Mouse (Mus musculus): ENCODE results near the gene Cd19.

DNA sequence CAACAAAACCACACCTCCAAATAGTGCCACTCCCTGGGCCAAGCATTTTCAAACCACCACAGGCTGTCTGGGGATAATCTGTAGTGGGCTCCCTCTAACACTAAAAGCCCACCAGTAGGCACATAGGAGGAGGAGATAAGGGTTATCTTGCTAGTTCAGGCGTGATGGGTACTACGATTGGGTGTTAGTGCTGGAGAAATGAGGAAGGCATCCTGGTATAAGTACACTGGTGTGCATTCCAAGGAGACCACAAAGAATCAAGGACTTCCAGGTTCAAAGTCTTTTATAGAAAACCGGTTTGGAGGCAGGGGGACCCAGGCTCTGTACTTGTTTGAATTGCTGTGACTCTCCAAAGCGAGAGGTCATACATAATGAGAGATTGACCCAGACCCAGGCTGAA is 13.5 kb upstream of the Cd19 start:
- TF ChIP-seq TAL1 (IDR thresholded peaks at IDR 0.05; ENCODE audit: low read length) (peak; percentile 91), CTCF (IDR thresholded peaks at IDR 0.05 in 2 of 3, conservative IDR thresholded peaks at IDR 0.05 in 1 of 3; ENCODE audit: control insufficient read depth in 1 of 3, insufficient read depth in 1 of 3, low read depth in 2 of 3, low read length in 3 of 3, poor library complexity in 1 of 3, severe bottlenecking in 1 of 3) (no peak), GATA1 (IDR thresholded peaks at IDR 0.05; ENCODE audit: low read depth, low read length) (peak; percentile 97), HCFC1 (IDR thresholded peaks at IDR 0.05; ENCODE audit: low read depth, low read length) (0 out of 2 replicates have a peak, but pooled peaks have one; percentile 26), POLR2A (IDR thresholded peaks at IDR 0.05; ENCODE audit: control insufficient read depth in 1 of 2, insufficient read depth in 1 of 2, low read depth in 1 of 2, low read length in 2 of 2, poor library complexity in 1 of 2) (no peak), POLR2AphosphoS2 (IDR thresholded peaks at IDR 0.05; ENCODE audit: low read length) (no peak), ZNF384 (IDR thresholded peaks at IDR 0.05; ENCODE audit: low read depth, low read length) (0 out of 2 replicates have a peak, but pooled peaks have one; percentile 16), SIN3A (IDR thresholded peaks at IDR 0.05; ENCODE audit: low read length) (peak; percentile 69), USF1 (IDR thresholded peaks at IDR 0.05; ENCODE audit: low read depth, low read length) (no peak), ZKSCAN1 (IDR thresholded peaks at IDR 0.05; ENCODE audit: low read depth, low read length) (no peak)
